Mouse (Mus musculus): ENCODE data around the gene C1s2. TPM values are rescaled to one million over a fixed set of nuclear protein-coding genes. Genes with fewer than 3 reads are reported as not detected.

Gene C1s2
- total and polyA plus RNA-seq, 3 experiments, result 0.08 to 0.19 (median 0.08) TPM

GRCm38 (mm10) chr6:124655893-124656292, 20.0 kb upstream of the C1s2 start:
- no peak for DNase-seq (ENCODE audit: extremely low read depth)
- H3K27ac ChIP-seq (ENCODE audit: insufficient read depth, low read depth), result no peak overlapping the region
- no peak overlapping the region for H3K4me2 ChIP-seq (ENCODE audit: insufficient read depth, low read depth, poor library complexity, severe bottlenecking)
- in situ Hi-C loops (cut with MboI; ENCODE audit: low pct_ligation_motif_present, low pct_unique_long_range_greater_than_20kb, low sequenced_read_pairs) (no loop called here), dilution Hi-C loops (cut with MboI; ENCODE audit: extremely low pct_ligation_motif_present, extremely low pct_unique_long_range_greater_than_20kb, low sequenced_read_pairs) (no loop called here)
- H3K79me2 ChIP-seq (replicated peaks; ENCODE audit: control insufficient read depth, extremely low read depth, insufficient read depth, poor library complexity, severe bottlenecking), result no peaks in the 10 kb centered on the region
- H3K9me3 ChIP-seq (replicated peaks; ENCODE audit: low read length), result peaks cover 7% of the 10 kb centered on the region
- H3K27me3 ChIP-seq (replicated peaks), result no peaks in the 10 kb centered on the region
- TF ChIP-seq MAX (IDR thresholded peaks at IDR 0.05; ENCODE audit: low read length), result no peak
- no peak for TF ChIP-seq IRF4 (IDR thresholded peaks at IDR 0.05; ENCODE audit: low read depth, low read length)
- no peak for TF ChIP-seq POLR2AphosphoS2 (IDR thresholded peaks at IDR 0.05; ENCODE audit: low read depth, low read length)
- no peak for TF ChIP-seq RAD21 (IDR thresholded peaks at IDR 0.05; ENCODE audit: low read depth, low read length)
- TF ChIP-seq TCF12 (IDR thresholded peaks at IDR 0.05; ENCODE audit: low read depth, low read length), result no peak
- no peak for TF ChIP-seq MEF2A (IDR thresholded peaks at IDR 0.05; ENCODE audit: borderline replicate concordance, low read depth, low read length)
- no peak for TF ChIP-seq CHD2 (IDR thresholded peaks at IDR 0.05; ENCODE audit: low read length)
- no peak for TF ChIP-seq SMC3 (IDR thresholded peaks at IDR 0.05; ENCODE audit: low read depth, low read length)
- no peak for TF ChIP-seq PAX5 (IDR thresholded peaks at IDR 0.05; ENCODE audit: low read length)
- no peak for TF ChIP-seq MAZ (IDR thresholded peaks at IDR 0.05; ENCODE audit: low read depth, low read length)
- no peak for TF ChIP-seq ZC3H11A (IDR thresholded peaks at IDR 0.05; ENCODE audit: low read depth, low read length)
- no peak for TF ChIP-seq MYC (IDR thresholded peaks at IDR 0.05; ENCODE audit: low read depth, low read length)
- no peak for TF ChIP-seq ZMIZ1 (IDR thresholded peaks at IDR 0.05; ENCODE audit: low read depth, low read length)
- TF ChIP-seq JUND (conservative IDR thresholded peaks at IDR 0.05; ENCODE audit: low read depth, low read length), result no peak
- TF ChIP-seq MAFK (IDR thresholded peaks at IDR 0.05; ENCODE audit: insufficient replicate concordance, low read length), result no peak
- no peak for TF ChIP-seq MXI1 (IDR thresholded peaks at IDR 0.05; ENCODE audit: low read depth, low read length)
- no peak for TF ChIP-seq POLR2A (IDR thresholded peaks at IDR 0.05; ENCODE audit: low read depth, low read length)
- no peak for TF ChIP-seq ZNF384 (IDR thresholded peaks at IDR 0.05; ENCODE audit: low read depth, low read length)
- no peak for TF ChIP-seq JUN (IDR thresholded peaks at IDR 0.05; ENCODE audit: insufficient read depth, low read depth, low read length)
- no peaks in the 10 kb centered on the region for H3K36me3 ChIP-seq (replicated peaks in 1 of 2; ENCODE audit: control insufficient read depth in 1 of 2, insufficient read depth in 1 of 2, low read length in 1 of 2)
- H3K4me3 ChIP-seq (replicated peaks in 1 of 3; ENCODE audit: low read depth in 2 of 3, low read length in 2 of 3, poor library complexity in 1 of 3), result no peak overlapping the region
- no peak overlapping the region for H3K9ac ChIP-seq (ENCODE audit: insufficient read depth, low read depth)
- peaks cover 3 to 9% of the 10 kb centered on the region in 2 experiments for H3K4me1 ChIP-seq (ENCODE audit: control insufficient read depth in 1 of 2, insufficient read depth in 2 of 2)

GRCm38 (mm10) chr6:124646394-124646793, 10.5 kb upstream of the C1s2 start:
- H3K79me2 ChIP-seq (replicated peaks; ENCODE audit: control insufficient read depth, extremely low read depth, insufficient read depth, poor library complexity, severe bottlenecking), result no peaks in the 10 kb centered on the region
- no peak for DNase-seq (ENCODE audit: extremely low read depth)
- dilution Hi-C loops (cut with MboI; ENCODE audit: extremely low pct_ligation_motif_present, extremely low pct_unique_long_range_greater_than_20kb, low sequenced_read_pairs), result no loop called here
- H3K4me2 ChIP-seq (ENCODE audit: insufficient read depth, low read depth, poor library complexity, severe bottlenecking), result no peak overlapping the region
- H3K4me1 ChIP-seq (ENCODE audit: control insufficient read depth in 1 of 2, insufficient read depth in 2 of 2), result peaks cover 0 to 8% of the 10 kb centered on the region in 2 experiments; a peak in 1 of 4 replicates
- no peak overlapping the region for H3K4me3 ChIP-seq (replicated peaks in 1 of 3; ENCODE audit: low read depth in 2 of 3, low read length in 2 of 3, poor library complexity in 1 of 3)
- H3K36me3 ChIP-seq (replicated peaks in 1 of 2; ENCODE audit: control insufficient read depth in 1 of 2, insufficient read depth in 1 of 2, low read length in 1 of 2), result no peaks in the 10 kb centered on the region
- H3K9ac ChIP-seq (ENCODE audit: insufficient read depth, low read depth), result no peak overlapping the region
- H3K9me3 ChIP-seq (replicated peaks; ENCODE audit: low read length), result no peaks in the 10 kb centered on the region
- H3K27me3 ChIP-seq (replicated peaks), result no peaks in the 10 kb centered on the region
- TF ChIP-seq POLR2AphosphoS2 (IDR thresholded peaks at IDR 0.05; ENCODE audit: low read depth, low read length) (no peak), MAFK (IDR thresholded peaks at IDR 0.05; ENCODE audit: insufficient replicate concordance, low read length) (no peak), MEF2A (IDR thresholded peaks at IDR 0.05; ENCODE audit: borderline replicate concordance, low read depth, low read length) (no peak), CTCF (conservative IDR thresholded peaks at IDR 0.05 in 1 of 2, IDR thresholded peaks at IDR 0.05 in 1 of 2; ENCODE audit: low read depth in 2 of 2, low read length in 2 of 2) (no peak), USF2 (conservative IDR thresholded peaks at IDR 0.05; ENCODE audit: low read depth, low read length) (no peak), MYC (IDR thresholded peaks at IDR 0.05; ENCODE audit: low read depth, low read length) (no peak), JUN (IDR thresholded peaks at IDR 0.05; ENCODE audit: insufficient read depth, low read depth, low read length) (no peak), GABPA (IDR thresholded peaks at IDR 0.05; ENCODE audit: insufficient replicate concordance, low read depth, low read length) (no peak), IRF4 (IDR thresholded peaks at IDR 0.05; ENCODE audit: low read depth, low read length) (no peak)
- H3K27ac ChIP-seq (ENCODE audit: insufficient read depth, low read depth), result no peak overlapping the region
- in situ Hi-C loops (cut with MboI; ENCODE audit: low pct_ligation_motif_present, low pct_unique_long_range_greater_than_20kb, low sequenced_read_pairs), result no loop called here
